Mouse (Mus musculus): ENCODE measurements around the gene Dbn1. TPM values are rescaled to one million over a fixed set of nuclear protein-coding genes. Genes with fewer than 3 reads are reported as not detected.

The Dbn1 gene
- 6.1 and 7.7 TPM in 2 replicates for polyA plus RNA-seq (2015; fragmentation: Nextera tagmentation; extraction: Ambion mirVana)

GRCm38 (mm10) chr13:55487578-55488498, at the start of gene Dbn1:
TSS of gene Dbn1 (minus strand) at chr13:55488111.
- Histone ChIP-seq H3K9me3 (replicated peaks; ENCODE audit: control insufficient read depth, low read length) (no peaks in the 10 kb centered on the region), H3K27me3 (ENCODE audit: control insufficient read depth, insufficient read depth, low read depth, low read length) (peaks cover 67% of the 10 kb centered on the region), H3K4me2 (ENCODE audit: low read depth, low read length) (peak within 1 kb of the TSS; percentile 74), H3K4me1 (ENCODE audit: control insufficient read depth, low read depth, low read length) (no peaks in the 10 kb centered on the region; the same call in 1 of the 2 replicates), H3K9ac (ENCODE audit: low read depth, low read length) (peak within 1 kb of the TSS; percentile 48), H3K27ac (ENCODE audit: low read length) (no peak within 1 kb of the TSS), H3K36me3 (ENCODE audit: control insufficient read depth, insufficient read depth) (no peaks in the 10 kb centered on the region), H3K4me3 (ENCODE audit: low read depth, low read length) (peak within 1 kb of the TSS; percentile 58)
- ATAC-seq (ENCODE audit: low read depth) = peak; percentile 66
- 1% methylated on average over 63 of the region's 83 CpGs for WGBS (ENCODE audit: insufficient replicate concordance)

GRCm38 (mm10) chr13:55536194-55537175, 48.6 kb upstream of the Dbn1 start, which contains the start of gene Ddx41:
TSS of gene Ddx41 (minus strand) at chr13:55536658.
- no peaks in the 10 kb centered on the region for H3K27me3 ChIP-seq (ENCODE audit: control insufficient read depth, insufficient read depth, low read depth, low read length)
- peak within 1 kb of the TSS; percentile 69 for H3K4me2 ChIP-seq (ENCODE audit: low read depth, low read length)
- H3K4me1 ChIP-seq (ENCODE audit: control insufficient read depth, low read depth, low read length) = peaks cover 24% of the 10 kb centered on the region
- ATAC-seq (ENCODE audit: low read depth) = peak; percentile 98
- peak within 1 kb of the TSS; percentile 43; the same call in 1 of the 2 replicates for H3K27ac ChIP-seq (ENCODE audit: low read length)
- under 1% methylated on average over 70 of the region's 70 CpGs for WGBS (ENCODE audit: insufficient replicate concordance)
- peak within 1 kb of the TSS; percentile 76 for H3K9ac ChIP-seq (ENCODE audit: low read depth, low read length)
- no peaks in the 10 kb centered on the region for H3K9me3 ChIP-seq (replicated peaks; ENCODE audit: control insufficient read depth, low read length)
- peaks cover 14% of the 10 kb centered on the region for H3K36me3 ChIP-seq (ENCODE audit: control insufficient read depth, insufficient read depth)
- H3K4me3 ChIP-seq (ENCODE audit: low read depth, low read length) = peak within 1 kb of the TSS; percentile 81

- peaks cover 24% of the 10 kb centered on the region for H3K4me1 ChIP-seq (ENCODE audit: control insufficient read depth, low read depth, low read length)
- H3K9ac ChIP-seq (ENCODE audit: low read depth, low read length) = peak overlapping the region; percentile 76
- peak overlapping the region; percentile 81 for H3K4me3 ChIP-seq (ENCODE audit: low read depth, low read length)
- H3K36me3 ChIP-seq (ENCODE audit: control insufficient read depth, insufficient read depth) = peaks cover 14% of the 10 kb centered on the region
- 17% methylated on average over 17 of the region's 17 CpGs for WGBS (ENCODE audit: insufficient replicate concordance)
- H3K27me3 ChIP-seq (ENCODE audit: control insufficient read depth, insufficient read depth, low read depth, low read length) = no peaks in the 10 kb centered on the region
- H3K27ac ChIP-seq (ENCODE audit: low read length) = no peak overlapping the region
- no peak for ATAC-seq (ENCODE audit: low read depth)
- no peaks in the 10 kb centered on the region for H3K9me3 ChIP-seq (replicated peaks; ENCODE audit: control insufficient read depth, low read length)
- peak overlapping the region; percentile 69 for H3K4me2 ChIP-seq (ENCODE audit: low read depth, low read length)
Measured at GRCm38 (mm10) chr13:55535796-55536193, 47.9 kb upstream of the Dbn1 start.

- Histone ChIP-seq H3K9me3 (replicated peaks; ENCODE audit: control insufficient read depth, low read length) (no peaks in the 10 kb centered on the region), H3K9ac (ENCODE audit: low read depth, low read length) (peak overlapping the region; percentile 76; the same call in 1 of the 2 replicates), H3K4me3 (ENCODE audit: low read depth, low read length) (peak overlapping the region; percentile 81; the same call in 1 of the 2 replicates), H3K4me1 (ENCODE audit: control insufficient read depth, low read depth, low read length) (peaks cover 23% of the 10 kb centered on the region), H3K27me3 (ENCODE audit: control insufficient read depth, insufficient read depth, low read depth, low read length) (no peaks in the 10 kb centered on the region), H3K27ac (ENCODE audit: low read length) (no peak overlapping the region), H3K4me2 (ENCODE audit: low read depth, low read length) (peak overlapping the region; percentile 69), H3K36me3 (ENCODE audit: control insufficient read depth, insufficient read depth) (peaks cover 14% of the 10 kb centered on the region)
- WGBS (ENCODE audit: insufficient replicate concordance) = 82% methylated on average over 15 of the region's 15 CpGs
- no peak for ATAC-seq (ENCODE audit: low read depth)
Measured at GRCm38 (mm10) chr13:55535191-55535590, 47.3 kb upstream of the Dbn1 start.

- Histone ChIP-seq H3K27ac (ENCODE audit: low read length) (peak within 1 kb of the TSS; percentile 77), H3K4me2 (ENCODE audit: low read depth, low read length) (peak within 1 kb of the TSS; percentile 32; the same call in 1 of the 2 replicates), H3K36me3 (ENCODE audit: control insufficient read depth, insufficient read depth) (peaks cover 10% of the 10 kb centered on the region), H3K27me3 (ENCODE audit: control insufficient read depth, insufficient read depth, low read depth, low read length) (no peaks in the 10 kb centered on the region), H3K9me3 (replicated peaks; ENCODE audit: control insufficient read depth, low read length) (no peaks in the 10 kb centered on the region), H3K9ac (ENCODE audit: low read depth, low read length) (peak within 1 kb of the TSS; percentile 36; the same call in 1 of the 2 replicates), H3K4me3 (ENCODE audit: low read depth, low read length) (peak within 1 kb of the TSS; percentile 44), H3K4me1 (ENCODE audit: control insufficient read depth, low read depth, low read length) (peaks cover 32% of the 10 kb centered on the region)
- peak; percentile 59 for ATAC-seq (ENCODE audit: low read depth)
- WGBS (ENCODE audit: insufficient replicate concordance) = 31% methylated on average over 8 of the region's 8 CpGs
Measured at GRCm38 (mm10) chr13:55529198-55529915, 41.4 kb upstream of the Dbn1 start, which contains the start of gene Dok3. TSS of gene Dok3 (minus strand) at chr13:55529296.

GRCm38 (mm10) chr13:55527834-55528772, 40.2 kb upstream of the Dbn1 start:
- no peaks in the 10 kb centered on the region for H3K9me3 ChIP-seq (replicated peaks; ENCODE audit: control insufficient read depth, low read length)
- peaks cover 4% of the 10 kb centered on the region for H3K36me3 ChIP-seq (ENCODE audit: control insufficient read depth, insufficient read depth)
- H3K27ac ChIP-seq (ENCODE audit: low read length) = peak overlapping the region; percentile 77
- peak; percentile 52 for ATAC-seq (ENCODE audit: low read depth)
- peak overlapping the region; percentile 32; the same call in 1 of the 2 replicates for H3K4me2 ChIP-seq (ENCODE audit: low read depth, low read length)
- H3K27me3 ChIP-seq (ENCODE audit: control insufficient read depth, insufficient read depth, low read depth, low read length) = no peaks in the 10 kb centered on the region
- H3K4me3 ChIP-seq (ENCODE audit: low read depth, low read length) = peak overlapping the region; percentile 44
- peaks cover 35% of the 10 kb centered on the region for H3K4me1 ChIP-seq (ENCODE audit: control insufficient read depth, low read depth, low read length)
- 21% methylated on average over 18 of the region's 18 CpGs for WGBS (ENCODE audit: insufficient replicate concordance)
- H3K9ac ChIP-seq (ENCODE audit: low read depth, low read length) = peak overlapping the region; percentile 20; the same call in 1 of the 2 replicates

GRCm38 (mm10) chr13:55527212-55527611, 39.3 kb upstream of the Dbn1 start:
- peak overlapping the region; percentile 19; the same call in 1 of the 2 replicates for H3K4me2 ChIP-seq (ENCODE audit: low read depth, low read length)

More at GRCm38 (mm10) chr13:55527212-55527611, 39.3 kb upstream of the Dbn1 start:
- Histone ChIP-seq H3K36me3 (ENCODE audit: control insufficient read depth, insufficient read depth) (peaks cover 2% of the 10 kb centered on the region), H3K9ac (ENCODE audit: low read depth, low read length) (0 out of 2 replicates have a peak overlapping the region, but pooled peaks have one; percentile 18), H3K4me3 (ENCODE audit: low read depth, low read length) (peak overlapping the region; percentile 34), H3K9me3 (replicated peaks; ENCODE audit: control insufficient read depth, low read length) (no peaks in the 10 kb centered on the region), H3K4me1 (ENCODE audit: control insufficient read depth, low read depth, low read length) (peaks cover 35% of the 10 kb centered on the region), H3K27ac (ENCODE audit: low read length) (peak overlapping the region; percentile 55), H3K27me3 (ENCODE audit: control insufficient read depth, insufficient read depth, low read depth, low read length) (no peaks in the 10 kb centered on the region)
- no peak for ATAC-seq (ENCODE audit: low read depth)
- WGBS (ENCODE audit: insufficient replicate concordance) = 47% methylated on average over 16 of the region's 16 CpGs
